Mouse (Mus musculus) ES-Bruce4 (cell line): Measurements from ENCODE around the gene Mipol1. TPM values are rescaled to one million over a fixed set of nuclear protein-coding genes. Genes with fewer than 3 reads are reported as not detected.

ENCODE experiments used
- H3K27ac ChIP-seq: 2 replicates; pipeline ENCODE4 v1.5.1; 2012; ENCODE audit warnings: low read length, inconsistent platforms; ENCODE audit not compliant: insufficient read depth
- H3K27me3 ChIP-seq: 2 replicates; pipeline ENCODE4 v1.6.1; 2012; ENCODE audit warnings: mild to moderate bottlenecking, low read length, inconsistent platforms; ENCODE audit not compliant: control insufficient read depth, poor library complexity, insufficient read depth, severe bottlenecking
- H3K36me3 ChIP-seq: 2 replicates; pipeline ENCODE4 v1.6.1; 2012; ENCODE audit warnings: inconsistent platforms, mild to moderate bottlenecking, low read length, moderate library complexity; ENCODE audit not compliant: control insufficient read depth, poor library complexity, insufficient read depth, severe bottlenecking
- H3K4me1 ChIP-seq: one replicate; pipeline ENCODE4 v1.8.1; 2011; ENCODE audit warnings: low read length; ENCODE audit not compliant: control insufficient read depth, insufficient read depth
- H3K4me3 ChIP-seq: 2 replicates; pipeline ENCODE4 v1.5.1; 2011; ENCODE audit warnings: low read depth, mild to moderate bottlenecking, low read length
- H3K9ac ChIP-seq: 2 replicates; pipeline ENCODE4 v1.6.1; 2012; ENCODE audit warnings: low read depth, mild to moderate bottlenecking, inconsistent platforms; ENCODE audit not compliant: poor library complexity, severe bottlenecking
- H3K9me3 ChIP-seq: replicated peaks from 2 replicates; pipeline ENCODE4 v1.6.1; 2012; ENCODE audit warnings: mild to moderate bottlenecking, low read length, inconsistent platforms; ENCODE audit not compliant: control insufficient read depth, poor library complexity, insufficient read depth, severe bottlenecking
- CTCF ChIP-seq: IDR thresholded peaks from one replicate; pipeline ENCODE4 v1.8.1; 2011; ENCODE audit warnings: low read depth, low read length
- EP300 ChIP-seq: IDR thresholded peaks from 2 replicates; pipeline ENCODE4 v1.6.1; 2011; ENCODE audit warnings: low read depth, low read length; ENCODE audit not compliant: insufficient read depth
- POLR2A ChIP-seq: IDR thresholded peaks from one replicate; pipeline ENCODE4 v1.8.1; 2011; ENCODE audit warnings: low read length; ENCODE audit not compliant: insufficient read depth
- polyA plus RNA-seq: library from polyadenylated mRNA; stranded (reverse); fragments of >200 nt; gene quantifications from 2 replicates; pipeline ENCODE4 v1.2.4, GENCODE M21; 2011; ENCODE audit warnings: low read depth; ENCODE audit not compliant: missing spikeins, insufficient read depth, insufficient read length

Gene Mipol1
- polyA plus RNA-seq, 1 experiment, result 31.3 TPM

GRCm38 (mm10) chr12:57543627-57543991, 313.4 kb downstream of the Mipol1 start:
- Histone ChIP-seq H3K27me3 (peaks cover 47% of the 10 kb centered on the region), H3K9ac (no peak overlapping the region), H3K36me3 (no peaks in the 10 kb centered on the region), H3K4me1 (no peaks in the 10 kb centered on the region), H3K27ac (no peak overlapping the region), H3K9me3 (no peaks in the 10 kb centered on the region), H3K4me3 (no peak overlapping the region)
- TF ChIP-seq CTCF (no peak), EP300 (no peak), POLR2A (no peak)

GRCm38 (mm10) chr12:57544641-57545370, 314.6 kb downstream of the Mipol1 start:
- H3K27me3 ChIP-seq, result peaks cover 37% of the 10 kb centered on the region
- H3K36me3 ChIP-seq, result no peaks in the 10 kb centered on the region
- H3K4me1 ChIP-seq, result no peaks in the 10 kb centered on the region
- TF ChIP-seq CTCF (peak; percentile 31), POLR2A (no peak)
- H3K4me3 ChIP-seq, result peak overlapping the region; percentile 95
- no peaks in the 10 kb centered on the region for H3K9me3 ChIP-seq
- no peak overlapping the region for H3K27ac ChIP-seq
- peak overlapping the region; percentile 78 for H3K9ac ChIP-seq

GRCm38 (mm10) chr12:57545371-57546241, 315.4 kb downstream of the Mipol1 start:
- no peaks in the 10 kb centered on the region for H3K9me3 ChIP-seq
- no peaks in the 10 kb centered on the region for H3K4me1 ChIP-seq
- no peaks in the 10 kb centered on the region for H3K36me3 ChIP-seq
- peak overlapping the region; percentile 78 for H3K9ac ChIP-seq
- peaks cover 37% of the 10 kb centered on the region for H3K27me3 ChIP-seq
- H3K4me3 ChIP-seq, result peak overlapping the region; percentile 95
- no peak overlapping the region for H3K27ac ChIP-seq
- no peak for TF ChIP-seq EP300
- TF ChIP-seq CTCF, result no peak
- TF ChIP-seq POLR2A, result no peak

Other genes starting within 250 kb of the Mipol1 start
- gene Slc25a21, start 33.0 kb upstream of the Mipol1 start, polyA plus RNA-seq, result not detected in 2 replicates
- 60.9 and 64.6 TPM in 2 replicates for gene Prps1l3, start within 50 bp of the Mipol1 start, polyA plus RNA-seq